Mouse (Mus musculus) ovary, adult 18-20 months (tissue): ENCODE measurements around the gene Pla2r1.
A peak's percentile ranks its signal among the peaks of the same experiment; 100 is the strongest.

Experiments
- DNase-seq: peaks from one replicate; pipeline ENCODE4 v3.0.0; 2022; ENCODE audit warnings: low spot score, mixed read lengths

The Pla2r1 gene

DNA sequence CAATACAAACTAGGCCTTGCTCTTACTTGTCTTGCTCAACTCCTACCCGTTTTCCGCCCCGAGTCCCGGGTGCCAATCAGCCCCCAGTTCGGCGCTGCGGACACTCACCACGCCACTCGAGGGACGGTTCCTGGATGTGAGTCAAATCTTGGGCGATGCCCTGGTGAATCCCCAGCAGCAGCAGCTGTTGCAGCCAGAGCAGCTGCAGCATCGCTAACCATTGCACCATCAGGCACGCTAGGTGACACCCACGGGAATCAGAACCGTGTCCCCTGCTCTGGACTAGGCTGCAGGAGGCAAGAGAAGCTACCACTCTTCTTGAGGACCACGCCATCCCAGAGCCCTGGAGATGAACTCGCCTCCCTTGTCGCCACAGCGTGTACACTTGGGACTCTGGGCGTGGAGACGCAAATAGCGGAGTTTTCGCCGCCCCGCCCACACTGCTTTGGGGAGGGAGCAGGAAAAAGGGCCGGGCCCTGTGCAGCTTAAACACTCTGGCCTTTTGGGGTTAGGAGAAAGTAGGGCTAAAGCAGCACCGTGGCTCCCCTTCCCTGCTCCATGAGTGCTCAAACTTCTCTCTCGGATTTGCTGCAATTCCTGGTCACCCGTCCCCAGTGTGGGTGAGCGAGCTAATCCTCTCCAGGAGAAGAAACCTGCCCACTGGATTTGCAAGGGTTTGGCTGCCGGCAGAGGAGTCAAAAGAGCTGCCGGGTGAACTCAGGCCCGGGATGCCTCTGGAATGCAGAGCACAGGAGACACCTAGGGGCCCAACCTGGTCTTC is at the start of gene Pla2r1:
TSS of gene Pla2r1 (minus strand) at position 407 of the 781 bp plus-strand sequence.
- DNase-seq = peak; percentile 45

DNA sequence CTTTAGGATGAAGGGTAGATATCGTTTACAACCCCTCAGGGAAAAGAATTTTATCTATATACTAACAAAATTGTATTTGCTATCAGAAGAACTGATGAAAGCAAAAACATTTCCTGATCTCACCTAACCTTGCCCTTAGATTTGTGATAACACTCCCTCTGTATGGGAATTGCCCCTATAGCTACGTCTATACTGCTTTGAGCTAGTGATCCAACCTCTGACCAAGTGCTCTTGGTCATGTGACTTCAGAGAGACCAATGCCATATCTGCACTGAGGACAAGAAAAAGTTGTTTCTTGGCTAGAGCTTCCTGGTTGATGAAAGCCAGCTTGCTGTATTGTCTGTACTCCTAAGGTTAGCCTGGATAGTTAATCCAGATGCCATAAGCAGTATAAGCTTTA is 48.2 kb upstream of the Pla2r1 start:
- DNase-seq = no peak

DNA sequence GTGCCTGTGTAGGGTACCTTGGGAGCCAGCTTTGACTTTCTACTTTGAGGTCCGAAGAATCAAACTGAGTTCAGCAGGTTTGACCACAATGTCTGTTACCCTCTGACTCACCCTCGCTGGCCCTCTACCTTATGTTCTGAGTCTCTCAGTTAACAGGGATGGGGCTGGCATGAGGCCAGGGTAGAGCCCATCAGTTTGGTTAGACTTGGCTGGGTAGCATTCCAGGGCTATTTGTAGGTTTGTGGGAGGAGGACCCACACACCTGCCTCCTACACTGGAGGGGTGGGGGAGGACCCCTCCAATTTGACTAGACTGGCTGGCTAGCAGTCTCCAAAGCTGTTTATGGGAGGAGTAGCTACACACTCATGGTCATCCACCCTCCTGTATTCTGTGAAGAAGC is 47.8 kb upstream of the Pla2r1 start:
- DNase-seq = peak; percentile 4

DNA sequence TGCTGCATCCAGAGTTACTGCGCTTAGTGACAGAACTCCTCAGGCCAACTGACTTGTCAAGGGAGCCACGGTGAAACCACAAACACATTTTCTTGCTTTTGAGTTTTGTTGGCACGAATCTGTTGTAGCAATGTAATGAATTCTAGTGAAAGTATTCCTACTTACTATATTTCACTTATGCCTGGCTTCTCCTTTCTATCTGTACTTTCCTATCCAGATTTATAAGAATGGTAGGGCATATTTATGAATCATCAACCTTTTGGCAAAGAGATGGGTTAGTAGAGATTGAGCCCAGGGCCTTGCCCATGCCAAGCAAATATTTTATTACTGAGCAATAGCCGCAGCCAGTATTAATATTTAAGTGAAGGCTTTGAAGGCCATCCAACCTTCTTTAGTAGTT is 30.3 kb upstream of the Pla2r1 start:
- DNase-seq = no peak

DNA sequence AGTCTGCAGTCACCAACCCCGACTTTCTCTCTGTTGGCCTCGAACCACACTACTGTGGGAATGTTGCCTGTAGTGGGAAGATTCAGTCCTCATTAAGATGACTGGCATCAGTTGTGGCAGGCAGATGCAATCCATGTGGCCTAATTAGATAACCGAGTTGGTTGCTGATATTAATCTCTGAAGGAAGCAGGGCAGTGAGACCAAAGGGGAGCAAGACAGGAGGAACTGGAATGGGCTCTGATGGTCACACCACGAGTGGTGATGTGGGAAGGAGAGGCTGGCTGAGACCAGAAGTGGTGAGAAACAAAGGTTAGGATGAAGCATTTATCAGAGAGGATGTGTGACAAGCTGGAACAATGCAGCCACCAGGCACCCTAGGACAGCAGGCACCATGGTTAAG is 1.5 kb upstream of the Pla2r1 start:
- no peak for DNase-seq

DNA sequence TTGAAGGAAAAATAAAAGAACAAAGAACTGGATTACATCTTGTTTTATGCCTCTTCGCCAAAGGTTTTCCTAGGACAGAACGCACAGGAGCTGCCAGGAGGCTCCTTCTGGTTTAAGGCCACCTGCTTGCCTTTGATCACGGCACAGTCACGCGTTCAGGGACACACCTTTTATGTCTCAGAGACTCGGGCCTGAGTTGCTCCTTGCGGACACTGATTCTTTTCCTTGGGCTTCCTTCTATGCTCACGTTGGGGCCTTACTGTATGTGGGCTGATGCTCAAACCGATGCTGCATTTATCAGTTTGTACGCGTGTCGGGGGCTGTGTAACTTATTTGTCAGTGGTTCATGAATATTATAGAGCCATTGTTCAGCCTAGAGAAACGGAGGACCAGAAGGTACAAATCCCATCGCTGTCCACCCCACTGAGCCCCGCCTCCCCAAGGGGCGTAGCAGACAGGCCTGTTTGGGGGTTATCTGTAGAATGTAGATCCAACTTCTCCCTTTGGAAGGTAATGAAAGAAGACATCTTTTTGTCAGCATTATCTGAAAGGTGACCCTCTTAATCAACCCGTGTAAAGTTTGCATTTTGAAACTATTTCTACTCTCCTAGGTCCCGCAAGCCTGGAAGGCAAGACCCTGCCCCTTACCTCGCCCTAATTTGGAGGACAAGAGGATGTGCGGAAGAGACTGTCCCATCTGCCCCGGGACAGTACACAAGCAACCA is 769 bp downstream of the Pla2r1 start:
- no peak for DNase-seq

DNA sequence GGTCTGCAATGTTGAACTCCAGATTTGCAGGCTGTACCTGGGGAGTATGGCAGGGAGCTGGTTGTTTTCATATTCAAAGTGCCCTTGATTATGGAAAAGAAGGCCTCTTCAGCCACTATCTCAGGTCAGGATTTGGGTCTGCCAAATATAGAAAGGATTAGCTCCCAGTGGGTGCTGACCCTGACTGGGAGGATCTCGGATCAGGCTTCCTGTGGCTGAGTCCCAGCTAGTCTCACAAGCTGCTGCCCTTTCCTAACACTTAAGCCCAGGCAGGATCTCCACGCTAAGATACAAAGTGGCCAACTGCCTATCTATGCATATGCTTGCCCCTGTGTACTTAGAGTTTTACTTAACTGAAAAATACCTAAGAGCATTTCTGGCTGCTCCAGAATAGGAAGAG is 1.4 kb downstream of the Pla2r1 start:
- DNase-seq = no peak

DNA sequence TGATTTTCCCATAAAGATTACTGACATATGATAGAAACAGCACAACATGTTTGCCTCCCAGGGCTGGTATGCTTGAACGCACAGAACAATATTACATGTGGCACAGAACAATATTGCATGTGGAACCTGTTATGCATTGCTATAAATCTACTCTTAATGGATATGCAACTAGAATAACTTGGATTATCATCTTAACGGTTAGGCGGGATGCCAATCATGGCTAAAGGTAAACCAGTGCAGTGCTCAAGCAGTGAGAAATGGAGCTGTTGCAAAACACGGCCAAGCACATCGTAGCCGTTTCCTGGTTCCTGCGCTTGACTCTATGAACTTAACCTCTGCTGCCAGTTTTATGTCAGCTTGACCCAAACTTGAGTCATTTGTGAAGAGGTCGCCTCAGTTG is 2.6 kb downstream of the Pla2r1 start:
- DNase-seq = no peak

DNA sequence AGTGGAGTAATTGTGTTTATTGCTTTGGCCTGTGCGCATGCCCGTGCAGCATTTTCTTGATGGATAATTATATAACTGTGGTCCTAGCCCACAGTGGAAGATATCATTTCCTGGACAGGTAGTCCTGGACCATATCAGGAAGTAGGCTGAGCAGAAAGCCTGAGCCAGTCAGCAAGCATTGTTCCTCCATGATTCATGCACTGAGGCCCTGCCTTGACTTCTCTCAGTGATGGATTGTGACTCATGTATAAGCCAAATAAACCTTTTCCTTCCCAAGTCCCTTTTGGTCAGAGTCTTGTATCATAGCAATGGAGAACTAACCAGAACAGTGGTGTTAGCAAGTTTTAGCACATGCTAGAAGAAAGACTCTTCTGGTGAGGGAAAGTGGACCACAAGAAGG is 3.3 kb downstream of the Pla2r1 start:
- DNase-seq = no peak

DNA sequence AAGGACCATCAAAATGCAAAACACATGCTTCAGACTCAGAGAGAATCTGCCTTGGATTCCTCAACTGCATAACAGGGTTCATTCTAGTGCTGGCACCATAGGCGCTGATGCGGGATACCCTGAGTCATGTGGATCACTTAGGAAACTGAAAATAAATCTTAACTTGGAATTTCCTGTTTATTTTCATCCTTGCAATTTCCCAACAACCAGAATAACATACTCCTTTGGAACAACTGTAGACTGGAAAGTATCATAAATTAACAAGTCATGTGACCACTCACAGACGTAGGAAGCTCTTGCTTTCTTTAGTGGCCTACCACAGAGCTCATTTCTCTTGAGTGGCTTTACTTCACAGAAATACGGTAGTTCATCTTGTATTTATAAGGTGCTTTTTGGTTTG is 7.0 kb downstream of the Pla2r1 start:
- DNase-seq = no peak

DNA sequence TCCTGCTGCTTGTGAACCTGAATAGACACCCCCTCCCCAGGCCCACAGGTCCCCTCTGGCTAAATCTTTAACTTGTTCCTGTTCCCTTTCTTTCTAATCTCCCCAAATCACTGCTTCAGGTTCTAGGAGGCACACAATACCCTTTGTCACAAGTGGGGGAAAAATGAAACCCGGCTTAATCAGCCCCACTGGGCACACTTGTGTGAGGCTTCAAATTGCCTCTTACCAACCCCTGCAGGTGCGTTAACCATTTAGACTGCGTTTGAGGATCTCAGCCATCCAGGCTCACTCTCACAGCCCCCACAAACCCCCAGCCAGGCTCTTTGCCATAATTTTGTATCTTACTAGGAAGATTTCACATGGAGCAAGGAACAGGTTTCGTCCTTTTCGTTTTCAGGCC is 9.1 kb downstream of the Pla2r1 start:
- no peak for DNase-seq

DNA sequence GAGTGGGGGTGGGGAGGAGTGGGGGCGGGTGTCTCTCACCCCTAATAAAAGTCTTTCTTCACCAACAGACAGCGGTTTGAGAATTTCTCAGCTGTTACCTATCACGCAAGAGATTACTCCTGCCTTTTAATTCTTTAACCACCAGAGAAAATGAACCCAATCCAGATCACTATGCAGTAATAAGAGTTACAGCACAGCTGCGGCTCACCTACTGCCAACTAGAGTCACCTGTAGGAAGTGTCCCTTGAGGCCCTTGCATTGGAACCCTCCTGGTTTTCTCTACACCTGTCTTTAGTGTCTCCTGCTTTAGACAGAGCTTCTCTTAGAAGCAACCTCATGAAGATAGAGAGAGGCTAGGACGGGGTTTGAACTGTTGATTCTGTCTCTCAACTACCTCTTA is 11.4 kb downstream of the Pla2r1 start:
- DNase-seq = no peak

DNA sequence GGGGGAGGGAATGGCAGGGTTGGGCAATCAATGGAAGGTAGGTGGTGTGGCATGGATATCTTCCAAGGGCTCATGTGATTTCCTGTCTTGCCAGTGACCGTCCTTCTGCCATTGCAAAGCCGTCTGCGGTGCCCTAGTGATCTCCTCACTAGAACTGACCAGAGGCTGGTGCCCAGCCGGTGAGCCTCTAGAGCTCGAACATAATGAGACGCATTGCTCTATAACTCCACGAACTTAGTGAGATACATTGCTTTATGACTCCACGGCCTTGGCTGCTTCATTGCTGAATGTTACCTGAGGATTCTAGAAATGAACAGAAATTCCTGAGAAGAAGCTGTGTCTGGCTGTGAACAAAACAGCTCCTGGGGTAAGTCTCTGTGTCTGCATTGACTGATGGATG is 12.8 kb downstream of the Pla2r1 start:
- no peak for DNase-seq

DNA sequence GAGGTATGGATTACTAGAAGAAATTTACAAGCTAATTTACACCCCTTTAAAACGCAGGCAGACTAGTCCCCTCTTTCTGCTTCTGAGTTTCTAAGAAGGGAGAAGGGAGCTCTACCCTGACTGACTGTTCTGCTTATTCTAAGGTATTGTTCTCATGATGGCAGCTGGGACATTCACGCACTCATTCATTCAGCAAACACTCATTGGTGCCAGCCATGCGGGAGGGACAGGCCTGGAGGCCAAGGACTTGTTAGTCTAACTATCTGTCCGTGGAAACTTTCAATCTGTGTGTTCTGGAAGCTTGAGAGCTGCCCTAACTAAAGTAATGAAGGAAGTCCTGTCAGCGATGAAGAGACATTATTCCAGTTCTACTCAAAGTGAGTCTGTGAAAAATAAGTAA is 14.4 kb downstream of the Pla2r1 start:
- DNase-seq = no peak

DNA sequence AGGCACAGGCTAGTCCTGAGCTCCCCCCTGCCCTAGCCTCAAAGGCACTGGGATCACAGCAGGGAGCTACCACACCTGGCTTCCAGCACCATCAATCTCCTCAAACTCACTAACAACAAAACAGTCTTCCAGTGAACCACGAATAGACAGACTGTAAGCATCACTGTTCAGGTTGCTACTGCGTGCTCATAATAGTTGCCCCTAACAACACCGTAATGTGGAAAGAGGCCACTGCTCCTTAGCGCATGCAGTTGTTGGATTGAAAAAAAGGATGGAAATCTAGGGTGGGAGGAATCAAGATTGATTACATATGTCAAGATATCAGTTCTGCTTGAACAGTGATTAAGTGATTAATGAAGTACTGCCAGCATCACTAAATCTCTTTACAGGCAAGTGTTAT is 14.8 kb downstream of the Pla2r1 start:
- DNase-seq = no peak

DNA sequence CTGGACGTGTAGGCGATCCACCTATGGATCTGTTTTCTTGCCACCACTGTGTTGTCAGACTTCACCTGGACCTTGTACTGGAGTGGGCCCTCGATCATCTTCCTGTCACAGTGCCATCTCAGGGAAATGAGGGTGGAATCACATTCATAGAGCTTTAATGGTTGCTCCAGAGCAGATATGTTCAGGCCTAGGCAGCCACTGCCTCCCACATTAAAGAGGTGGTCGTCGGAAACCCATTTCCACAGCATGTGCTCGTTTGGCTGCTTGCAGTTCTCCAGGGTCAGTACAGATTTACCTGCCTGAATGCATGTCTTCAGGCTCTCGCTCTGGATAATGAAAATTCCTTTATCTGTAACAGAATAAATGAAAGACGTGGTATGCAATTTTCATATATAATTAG is 18.4 kb downstream of the Pla2r1 start:
- DNase-seq = no peak

DNA sequence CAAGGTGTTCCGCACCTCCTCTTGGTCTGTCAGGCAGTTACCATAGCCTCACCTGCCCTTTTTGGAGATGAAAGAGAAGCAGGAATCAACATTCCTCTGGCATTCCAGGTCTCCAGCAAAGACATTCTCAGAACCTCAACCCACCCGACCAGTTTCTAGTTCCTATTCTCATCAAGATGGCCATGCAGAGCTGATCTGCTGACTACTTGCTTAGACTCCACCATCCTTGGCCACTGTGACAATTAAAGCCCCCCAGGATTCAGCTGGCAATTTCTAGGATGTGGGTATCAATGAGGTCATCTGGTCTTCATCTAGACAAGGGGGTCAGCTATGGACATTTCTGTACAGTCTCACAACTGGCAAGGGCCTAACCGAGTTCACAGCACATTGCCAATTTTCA is 20.1 kb downstream of the Pla2r1 start:
- DNase-seq = no peak

DNA sequence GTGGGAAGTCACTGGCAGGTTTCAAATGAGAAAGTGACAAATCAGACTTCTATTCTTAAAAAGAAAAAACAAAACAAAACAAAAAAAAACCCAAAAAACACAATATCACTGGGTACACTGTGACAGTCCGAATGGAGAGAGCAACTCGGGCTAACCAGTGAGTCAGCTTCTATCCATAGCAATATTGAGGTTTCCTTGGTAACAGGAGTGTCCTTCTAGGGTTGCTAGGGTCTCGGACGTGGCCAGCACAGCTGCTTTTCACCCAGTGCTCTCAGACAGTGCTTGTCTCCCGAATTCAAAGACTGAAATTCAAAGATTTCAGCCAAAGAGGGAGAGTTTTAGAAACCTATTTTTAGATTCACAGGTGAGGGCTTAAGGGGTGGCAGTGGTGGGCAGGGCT is 20.6 kb downstream of the Pla2r1 start:
- DNase-seq = no peak

DNA sequence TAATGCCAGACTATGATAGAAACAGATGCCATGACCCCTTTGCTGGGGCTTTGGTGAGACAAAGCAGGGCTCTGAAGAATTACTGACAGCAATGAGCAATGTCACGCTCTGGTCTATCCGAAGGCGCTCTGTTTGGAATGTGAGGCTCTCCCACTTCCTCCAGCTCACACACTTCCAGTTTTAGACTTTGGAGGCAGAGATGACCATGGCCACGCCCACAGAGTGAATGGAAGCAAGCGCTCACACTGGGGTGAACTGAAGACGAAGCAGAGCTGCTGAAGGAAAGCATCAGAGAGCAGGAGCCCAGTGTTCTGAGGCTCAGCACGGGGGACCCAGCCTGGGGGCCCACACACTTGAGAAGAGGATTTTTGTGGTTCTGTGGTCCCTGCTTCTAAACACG is 37.3 kb downstream of the Pla2r1 start:
- DNase-seq = no peak

DNA sequence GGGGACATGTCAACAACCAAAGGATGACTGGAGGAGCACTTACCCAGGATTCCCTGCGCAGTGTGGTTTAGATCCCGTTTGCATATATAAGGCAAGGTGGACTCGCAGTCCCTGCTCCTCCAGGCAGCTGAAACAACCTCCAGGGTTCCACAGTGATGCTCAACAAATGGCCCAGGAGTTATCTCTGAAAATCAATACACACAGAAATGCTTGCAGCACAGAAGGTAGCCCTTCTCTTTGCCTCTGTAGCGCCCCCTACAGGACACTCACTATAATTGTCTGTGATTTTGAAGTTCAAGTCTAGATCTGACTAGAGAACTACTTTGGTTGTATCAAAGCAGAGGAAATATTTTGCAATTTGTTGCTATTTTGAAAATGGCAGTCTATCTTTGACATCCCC is 38.2 kb downstream of the Pla2r1 start:
- no peak for DNase-seq

DNA sequence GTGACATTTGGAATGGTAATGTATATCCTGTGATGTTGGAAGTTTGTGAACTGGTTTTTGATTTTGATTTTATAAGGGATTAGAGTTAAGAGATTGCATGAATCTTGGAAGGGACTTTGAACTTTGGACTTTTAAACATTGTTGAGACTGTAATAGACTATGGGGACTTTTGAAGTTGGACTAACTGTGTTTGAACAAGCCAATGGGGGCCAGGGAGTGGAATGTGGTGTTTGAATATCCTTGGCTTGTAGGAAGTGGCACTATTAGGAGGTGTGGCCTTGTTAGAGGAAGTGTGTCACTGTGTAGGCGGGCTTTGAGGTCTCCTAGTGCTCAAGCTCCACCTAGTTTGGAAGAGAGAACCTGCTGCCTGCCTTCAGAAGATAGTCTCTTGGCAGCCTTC is 42.4 kb downstream of the Pla2r1 start:
- DNase-seq = no peak

DNA sequence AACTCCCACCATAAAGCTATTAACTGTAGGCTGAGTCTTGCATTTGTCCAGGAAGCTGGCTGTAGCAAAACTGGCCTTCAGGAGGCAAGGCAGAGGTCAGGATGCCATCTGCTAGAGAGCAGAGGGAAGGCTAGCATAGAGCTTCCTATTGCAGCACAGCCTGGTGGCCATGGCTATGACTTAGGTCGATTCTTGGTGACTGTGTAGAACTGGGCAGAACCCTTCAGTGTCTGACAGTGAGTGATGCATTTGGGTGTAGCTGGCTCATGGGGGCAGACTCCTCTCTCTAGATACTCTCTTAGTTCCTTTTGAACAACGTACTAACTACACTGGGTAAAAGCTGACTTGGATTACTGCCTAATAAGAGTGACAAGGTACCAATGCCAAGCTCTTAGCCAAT is 48.0 kb downstream of the Pla2r1 start:
- DNase-seq = no peak

DNA sequence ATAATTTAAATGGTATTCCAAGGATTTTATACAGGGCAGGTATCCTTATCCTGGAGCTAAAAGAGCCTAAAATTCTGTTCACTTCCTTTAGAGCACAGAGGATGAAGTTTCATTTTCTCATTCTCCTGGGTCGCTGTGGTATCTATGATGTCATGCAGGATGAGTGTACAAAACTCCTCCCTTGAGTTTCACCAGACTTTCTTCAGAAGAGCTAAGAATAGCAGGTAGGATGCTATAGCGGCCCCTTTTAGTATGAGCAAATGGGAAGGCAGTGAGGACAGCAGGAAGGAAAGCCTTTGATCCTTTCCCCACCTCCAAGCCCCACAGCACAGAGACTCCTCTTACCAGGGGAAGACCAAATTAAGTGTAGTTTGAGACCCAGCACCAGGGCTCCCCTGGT is 48.4 kb downstream of the Pla2r1 start:
- no peak for DNase-seq

DNA sequence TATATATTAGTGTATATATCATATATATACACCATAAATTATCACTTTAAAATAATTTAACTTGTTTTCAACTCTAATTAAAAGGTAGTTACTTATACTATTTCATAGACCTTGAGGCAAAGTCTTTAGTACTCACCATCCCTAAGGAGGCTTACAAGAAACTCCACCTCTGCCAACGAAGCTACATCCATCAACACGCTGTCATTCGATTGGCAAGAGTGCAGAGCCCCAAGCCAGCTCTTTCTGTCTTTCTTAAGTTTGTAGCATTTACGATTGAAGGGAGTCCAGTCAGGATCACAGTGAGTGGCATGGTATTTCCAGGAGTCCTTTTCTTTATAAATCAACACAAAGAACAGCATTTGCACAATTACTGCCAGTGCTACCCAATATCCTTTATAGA is 49.1 kb downstream of the Pla2r1 start:
- no peak for DNase-seq
